Mouse (Mus musculus) adrenal gland, postnatal 0 days (tissue): ENCODE measurements around the gene Atp1a3. TPM values are rescaled to one million over a fixed set of nuclear protein-coding genes. Genes with fewer than 3 reads are reported as not detected.

Experiments
- microRNA-seq: library from miRNA; unstranded; fragments of <30 nt; microRNA quantifications from one replicate; pipeline ENCODE4, GENCODE M21; 2016; ENCODE audit warnings: borderline replicate concordance; ENCODE audit not compliant: insufficient number of aligned reads
- polyA plus RNA-seq: library from polyadenylated mRNA; unstranded; fragments of >200 nt; fragmentation: Nextera tagmentation; extraction: Ambion mirVana; gene quantifications from 2 replicates; pipeline ENCODE4 v1.2.1, GENCODE M21; 2015

Atp1a3 gene
- 55.3 and 60.0 TPM in 2 replicates for polyA plus RNA-seq

GRCm38 (mm10) chr7:25005421-25006065 lies at the start of gene Atp1a3:
TSS of gene Atp1a3 (minus strand) at chr7:25005958.

DNA sequence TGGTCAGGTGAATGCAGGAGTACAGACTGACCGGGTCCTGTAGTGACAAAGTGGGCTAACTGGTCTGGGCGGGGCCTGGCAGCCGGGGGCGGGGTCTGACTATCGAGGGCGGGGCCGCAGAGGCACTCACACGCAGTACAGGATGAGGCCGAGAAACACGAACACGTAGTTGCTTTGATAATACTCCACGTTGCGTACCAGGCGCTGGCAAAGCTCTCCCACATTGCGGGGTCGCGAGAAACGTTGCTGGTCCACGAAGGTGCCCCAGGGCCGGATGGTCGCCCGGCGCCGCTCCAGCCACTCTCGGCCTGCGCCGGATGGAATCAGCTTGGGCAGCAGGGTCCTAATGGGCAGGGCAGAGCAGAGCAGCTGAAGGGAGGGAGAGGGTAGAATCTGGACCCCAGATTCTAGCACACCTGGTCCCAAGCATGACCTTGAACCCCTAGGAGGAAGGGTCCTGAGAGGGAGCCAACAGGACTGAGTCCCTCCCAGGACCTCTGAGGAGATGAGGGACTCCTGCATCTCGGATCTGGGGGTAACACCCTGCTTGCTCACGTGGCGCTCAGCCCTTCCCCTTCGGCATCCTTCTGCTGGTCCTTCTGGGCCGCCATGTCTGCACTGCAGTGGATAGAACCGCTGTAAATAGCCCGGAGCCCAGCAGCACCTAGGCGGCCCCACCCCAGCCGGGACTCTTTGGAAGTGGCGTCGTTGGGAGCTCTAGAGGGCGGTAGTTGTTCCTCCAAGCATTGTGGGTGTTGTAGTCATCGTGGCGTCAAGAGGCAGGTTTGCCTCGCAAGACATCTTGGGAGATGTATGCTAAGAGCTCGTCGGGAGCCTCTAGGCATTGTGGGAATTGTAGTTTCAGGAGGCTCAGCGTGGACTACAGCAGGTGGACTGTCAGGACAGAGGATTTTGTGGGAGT lies 33.5 kb downstream of the Atp1a3 start, which contains the start of gene Rabac1:
TSS of gene Rabac1 (minus strand) at position 783 of the 922 bp plus-strand sequence.

DNA sequence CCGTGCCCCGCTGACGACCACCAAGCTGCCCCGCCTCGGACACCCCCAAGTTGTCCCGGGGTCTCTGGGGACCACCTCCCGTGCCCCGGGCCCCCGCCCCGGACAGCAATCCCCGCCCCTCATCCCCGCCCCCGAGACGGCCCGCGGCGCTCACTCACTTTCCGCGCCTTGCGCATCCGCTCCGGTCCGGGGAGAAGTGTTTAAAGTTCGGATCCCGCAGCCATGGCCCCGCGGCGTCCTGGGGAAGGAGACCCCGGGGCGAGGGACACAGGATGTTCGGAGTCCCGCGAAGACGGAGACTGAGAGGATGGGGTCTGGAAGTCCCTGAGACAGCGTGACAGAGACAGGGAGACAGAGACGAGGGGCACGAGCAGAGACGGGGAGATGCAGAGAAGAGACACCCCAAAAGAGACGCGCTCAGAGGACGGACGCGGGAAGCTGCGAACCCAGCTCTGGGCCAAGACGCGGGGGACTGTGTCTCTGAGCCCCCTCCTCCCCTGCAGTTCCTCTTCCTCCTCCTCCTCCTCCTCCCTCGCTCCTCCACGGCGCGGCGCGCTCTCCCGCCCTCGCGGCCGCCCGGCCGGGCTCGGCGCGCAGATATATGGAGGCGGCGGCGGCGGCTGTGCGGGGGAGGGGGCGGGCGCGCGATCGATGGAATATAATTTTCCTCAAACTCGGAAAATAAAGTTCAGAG lies 61.4 kb downstream of the Atp1a3 start, which contains the start of gene Gm4881:
TSS of gene Gm4881 (minus strand) at position 238 of the 694 bp plus-strand sequence.

Small RNA genes within 50 kb of the gene (microRNA-seq; reads per million reads assigned to microRNA genes)
- gene Mir7046 (not detected), gene Mir7047 (not detected)

Other genes with a start within 250 kb of the Atp1a3 start
- gene Cd177, start 245.6 kb downstream of the Atp1a3 start, polyA plus RNA-seq = 0.63 and 0.84 TPM in 2 replicates
- 0.36 and 0.82 TPM in 2 replicates for gene Ceacam10, start 228.8 kb downstream of the Atp1a3 start, polyA plus RNA-seq
- gene Gm9844, start 143.7 kb downstream of the Atp1a3 start, polyA plus RNA-seq = 9.4 and 19.0 TPM in 2 replicates
- not detected in 2 replicates for gene Lypd4, start 136.0 kb downstream of the Atp1a3 start, polyA plus RNA-seq
- not detected in 2 replicates for gene Dmrtc2, start 135.9 kb downstream of the Atp1a3 start, polyA plus RNA-seq
- gene Rps19, start 121.6 kb downstream of the Atp1a3 start, polyA plus RNA-seq = 1,981 and 2,504 TPM in 2 replicates
- 2.2 and 3.0 TPM in 2 replicates for gene Cd79a, start 108.6 kb downstream of the Atp1a3 start, polyA plus RNA-seq
- gene Arhgef1, start 103.0 kb downstream of the Atp1a3 start, polyA plus RNA-seq = 50.7 and 65.6 TPM in 2 replicates
- gene Gm4881, start 61.5 kb downstream of the Atp1a3 start, polyA plus RNA-seq = not detected in 2 replicates
- gene Rabac1, start 33.2 kb downstream of the Atp1a3 start, polyA plus RNA-seq = 474 and 646 TPM in 2 replicates
- 4.1 and 5.5 TPM in 2 replicates for gene Grik5, start 66.4 kb upstream of the Atp1a3 start, polyA plus RNA-seq
- gene Zfp574, start 66.6 kb upstream of the Atp1a3 start, polyA plus RNA-seq = 14.3 and 18.7 TPM in 2 replicates
- 4.9 and 12.6 TPM in 2 replicates for gene Pou2f2, start 173.8 kb upstream of the Atp1a3 start, polyA plus RNA-seq
- gene Dedd2, start 214.7 kb upstream of the Atp1a3 start, polyA plus RNA-seq = 12.6 and 13.3 TPM in 2 replicates
- 1.5 and 2.4 TPM in 2 replicates for gene Zfp526, start 215.5 kb upstream of the Atp1a3 start, polyA plus RNA-seq
- 8.4 and 10.2 TPM in 2 replicates for gene Gsk3a, start 231.9 kb upstream of the Atp1a3 start, polyA plus RNA-seq
- gene Erf, start 244.8 kb upstream of the Atp1a3 start, polyA plus RNA-seq = 7.6 and 8.3 TPM in 2 replicates